Mouse (Mus musculus) brown adipose tissue, adult 24 weeks (tissue): Measurements from ENCODE around the gene Kcnk12. TPM values are rescaled to one million over a fixed set of nuclear protein-coding genes. Genes with fewer than 3 reads are reported as not detected.

ENCODE experiments used
- H3K27ac ChIP-seq: fragments of 200-500 bp; replicated peaks from 2 replicates; pipeline ENCODE4 v1.5.1; 2012; ENCODE audit warnings: low read depth, mild to moderate bottlenecking, low read length
- H3K4me1 ChIP-seq: fragments of 200-500 bp; 2 replicates; pipeline ENCODE4 v1.6.1; 2012; ENCODE audit warnings: low read length, mixed read lengths; ENCODE audit not compliant: control insufficient read depth, insufficient read depth, insufficient read length
- H3K4me3 ChIP-seq: fragments of 200-500 bp; 2 replicates; pipeline ENCODE4 v1.5.1; 2012; ENCODE audit warnings: low read depth, mild to moderate bottlenecking, low read length, moderate library complexity; ENCODE audit not compliant: insufficient read depth
- polyA plus RNA-seq: library from polyadenylated mRNA; stranded (reverse); fragments of >200 nt; gene quantifications from 2 replicates; pipeline ENCODE4 v1.2.4, GENCODE M21; 2012; ENCODE audit not compliant: missing spikeins, insufficient read depth, insufficient read length

Gene Kcnk12
- polyA plus RNA-seq, 1 experiment = not detected

DNA sequence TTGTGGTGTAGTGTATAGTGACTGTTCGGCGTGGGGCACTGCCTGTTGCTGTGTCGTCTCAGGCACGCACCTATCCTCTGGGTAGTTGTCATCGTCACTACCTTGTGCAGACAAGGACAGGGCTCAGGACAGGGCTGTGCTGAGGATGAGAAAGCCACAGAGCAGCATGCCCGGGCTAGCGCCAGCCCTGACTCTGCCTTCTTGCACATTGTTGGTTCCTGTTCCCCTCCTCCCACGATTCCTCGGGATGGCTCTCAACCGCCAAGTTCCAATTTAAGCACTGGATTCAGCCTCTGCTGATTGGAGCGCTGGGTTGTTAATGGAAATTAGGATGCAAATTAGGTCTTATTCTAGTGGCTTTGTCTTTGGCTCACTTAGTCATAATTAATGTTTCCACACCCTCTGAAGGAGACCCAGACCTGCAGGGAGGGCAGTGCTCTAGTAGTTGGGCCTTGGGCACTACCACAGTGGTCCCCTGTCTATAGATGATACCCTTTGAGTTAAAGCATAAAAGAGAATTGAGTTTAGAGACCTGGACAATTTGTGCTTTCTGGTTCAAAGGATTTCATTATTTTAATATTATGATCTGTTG is 101.8 kb downstream of the Kcnk12 start:
- no peak overlapping the region for H3K4me3 ChIP-seq
- H3K27ac ChIP-seq = no peak overlapping the region
- no peaks in the 10 kb centered on the region; the same call in 1 of the 2 replicates for H3K4me1 ChIP-seq

Other genes with a start within 250 kb of the Kcnk12 start
- gene Epcam, start 162.0 kb downstream of the Kcnk12 start, polyA plus RNA-seq = not detected in 2 replicates
- gene Msh2, start 125.7 kb downstream of the Kcnk12 start, polyA plus RNA-seq = 17.3 and 19.6 TPM in 2 replicates
- gene Rpl36-ps4, start 123.0 kb upstream of the Kcnk12 start, polyA plus RNA-seq = not detected in 2 replicates
- 6.8 and 9.3 TPM in 2 replicates for gene Msh6, start 177.1 kb upstream of the Kcnk12 start, polyA plus RNA-seq